Mouse (Mus musculus) erythroblast, embryonic 14.5 days (primary cell): ENCODE measurements around the gene Pam. TPM values are rescaled to one million over a fixed set of nuclear protein-coding genes. Genes with fewer than 3 reads are reported as not detected.

Experiments
- H3K27me3 ChIP-seq: 2 replicates; pipeline ENCODE4 v1.6.1; 2012; ENCODE audit warnings: inconsistent platforms; ENCODE audit not compliant: control insufficient read depth
- H3K36me3 ChIP-seq: 2 replicates; pipeline ENCODE4 v1.6.1; 2012; ENCODE audit warnings: mild to moderate bottlenecking, inconsistent platforms; ENCODE audit not compliant: control insufficient read depth
- H3K4me1 ChIP-seq: 2 replicates; pipeline ENCODE4 v1.6.1; 2012; ENCODE audit warnings: inconsistent platforms; ENCODE audit not compliant: control insufficient read depth
- H3K4me3 ChIP-seq: replicated peaks from 2 replicates; pipeline ENCODE3; 2012; ENCODE audit warnings: moderate library complexity, mild to moderate bottlenecking, inconsistent platforms
- H3K9me3 ChIP-seq: 2 replicates; pipeline ENCODE4 v1.6.1; 2012; ENCODE audit warnings: low read length, inconsistent platforms, mixed read lengths; ENCODE audit not compliant: control insufficient read depth
- GATA1 ChIP-seq: IDR thresholded peaks from 2 replicates; pipeline ENCODE4 v1.6.1; 2012; ENCODE audit warnings: low read length, inconsistent platforms, mixed read lengths
- TAL1 ChIP-seq: IDR thresholded peaks from 3 replicates; pipeline ENCODE4 v1.6.1; 2012; ENCODE audit warnings: low read length, inconsistent platforms, mixed read lengths
- polyA plus RNA-seq: library from polyadenylated mRNA; stranded (reverse); fragments of >175 nt; gene quantifications from 2 replicates; pipeline ENCODE4 v1.2.3, GENCODE M21; 2012

The Pam gene
- polyA plus RNA-seq, 1 experiment = 0.12 TPM

DNA sequence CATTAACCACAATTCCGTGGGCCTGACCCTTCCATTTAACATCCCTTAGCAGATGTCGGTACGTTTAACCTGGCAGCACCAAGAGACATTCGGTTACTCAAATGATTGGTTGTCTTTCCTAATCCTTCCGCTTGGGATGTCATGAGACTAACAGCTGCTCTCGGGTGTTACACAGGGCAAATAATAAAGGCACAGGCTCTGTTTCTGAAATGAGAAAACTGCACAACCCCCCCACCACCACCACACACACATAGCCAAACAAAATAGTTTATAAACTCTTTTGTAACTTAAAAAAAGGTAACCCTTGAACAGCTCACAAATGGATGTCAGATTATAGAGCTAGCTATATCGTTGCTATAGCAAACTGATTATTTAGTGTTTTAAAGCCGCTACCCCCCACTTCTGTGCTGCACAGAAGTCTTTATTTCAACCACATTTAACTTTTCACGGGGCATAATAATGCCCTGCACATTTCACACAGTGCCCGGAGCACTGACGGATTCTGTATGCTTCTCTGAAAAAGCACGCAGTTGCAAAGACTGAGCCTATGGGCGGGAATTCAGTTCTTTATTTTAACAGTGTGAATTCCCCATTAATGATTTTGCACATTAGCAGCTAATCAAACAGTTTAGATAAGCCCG is 246.7 kb downstream of the Pam start:
- H3K9me3 ChIP-seq = no peaks in the 10 kb centered on the region
- TF ChIP-seq TAL1 = no peak
- no peak for TF ChIP-seq GATA1
- H3K4me3 ChIP-seq = no peak overlapping the region
- H3K4me1 ChIP-seq = no peaks in the 10 kb centered on the region
- no peaks in the 10 kb centered on the region for H3K27me3 ChIP-seq
- no peaks in the 10 kb centered on the region for H3K36me3 ChIP-seq

GRCm38 (mm10) chr1:97843220-97843992 is 252.0 kb downstream of the Pam start:
- Histone ChIP-seq H3K4me1 (no peaks in the 10 kb centered on the region), H3K27me3 (no peaks in the 10 kb centered on the region)
- TF ChIP-seq TAL1 (no peak), GATA1 (no peak)

GRCm38 (mm10) chr1:97834354-97834822 is 261.1 kb downstream of the Pam start:
- no peaks in the 10 kb centered on the region for H3K27me3 ChIP-seq
- no peaks in the 10 kb centered on the region for H3K4me1 ChIP-seq
- H3K36me3 ChIP-seq = no peaks in the 10 kb centered on the region
- H3K9me3 ChIP-seq = no peaks in the 10 kb centered on the region
- H3K4me3 ChIP-seq = no peak overlapping the region
- TF ChIP-seq TAL1 (no peak), GATA1 (no peak)

More at GRCm38 (mm10) chr1:97843220-97843992, 252.0 kb downstream of the Pam start:
- H3K9me3 ChIP-seq = no peaks in the 10 kb centered on the region
- no peak overlapping the region for H3K4me3 ChIP-seq
- no peaks in the 10 kb centered on the region for H3K36me3 ChIP-seq

GRCm38 (mm10) chr1:97833466-97834353 is 261.7 kb downstream of the Pam start:
- H3K9me3 ChIP-seq = no peaks in the 10 kb centered on the region
- H3K27me3 ChIP-seq = no peaks in the 10 kb centered on the region
- no peak overlapping the region for H3K4me3 ChIP-seq
- no peak for TF ChIP-seq GATA1
- TF ChIP-seq TAL1 = no peak
- no peaks in the 10 kb centered on the region for H3K4me1 ChIP-seq
- H3K36me3 ChIP-seq = no peaks in the 10 kb centered on the region

GRCm38 (mm10) chr1:97828087-97828486 is 267.4 kb downstream of the Pam start:
- H3K4me3 ChIP-seq = no peak overlapping the region
- H3K9me3 ChIP-seq = no peaks in the 10 kb centered on the region
- H3K4me1 ChIP-seq = no peaks in the 10 kb centered on the region
- no peaks in the 10 kb centered on the region for H3K27me3 ChIP-seq
- no peak for TF ChIP-seq TAL1
- TF ChIP-seq GATA1 = no peak
- no peaks in the 10 kb centered on the region for H3K36me3 ChIP-seq

GRCm38 (mm10) chr1:97827566-97827965 is 267.9 kb downstream of the Pam start:
- TF ChIP-seq GATA1 (no peak), TAL1 (no peak)
- Histone ChIP-seq H3K4me3 (no peak overlapping the region), H3K27me3 (no peaks in the 10 kb centered on the region), H3K4me1 (no peaks in the 10 kb centered on the region), H3K36me3 (no peaks in the 10 kb centered on the region), H3K9me3 (no peaks in the 10 kb centered on the region)

DNA sequence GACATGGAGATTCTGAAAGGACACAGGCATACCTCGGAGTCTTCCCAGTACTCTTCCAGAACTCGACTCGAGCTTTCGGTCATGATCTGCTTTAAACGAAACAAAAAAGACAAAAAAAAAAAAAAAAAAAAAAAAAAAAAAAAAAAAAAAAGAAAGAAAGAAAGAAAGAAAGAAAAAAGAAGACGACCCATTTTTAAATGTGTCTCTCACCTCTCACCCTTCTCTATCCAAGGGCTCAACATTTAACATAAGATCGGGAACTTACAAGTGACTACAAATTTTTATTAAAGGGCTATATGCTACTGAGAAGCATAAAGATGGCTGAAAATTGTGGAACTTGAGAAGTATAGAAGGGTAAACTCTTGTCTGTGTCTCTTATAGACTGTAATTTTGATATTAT is 272.5 kb downstream of the Pam start:
- H3K9me3 ChIP-seq = no peaks in the 10 kb centered on the region
- H3K4me3 ChIP-seq = no peak overlapping the region
- no peaks in the 10 kb centered on the region for H3K27me3 ChIP-seq
- TF ChIP-seq TAL1 = no peak
- TF ChIP-seq GATA1 = no peak
- H3K4me1 ChIP-seq = no peaks in the 10 kb centered on the region
- H3K36me3 ChIP-seq = no peaks in the 10 kb centered on the region

DNA sequence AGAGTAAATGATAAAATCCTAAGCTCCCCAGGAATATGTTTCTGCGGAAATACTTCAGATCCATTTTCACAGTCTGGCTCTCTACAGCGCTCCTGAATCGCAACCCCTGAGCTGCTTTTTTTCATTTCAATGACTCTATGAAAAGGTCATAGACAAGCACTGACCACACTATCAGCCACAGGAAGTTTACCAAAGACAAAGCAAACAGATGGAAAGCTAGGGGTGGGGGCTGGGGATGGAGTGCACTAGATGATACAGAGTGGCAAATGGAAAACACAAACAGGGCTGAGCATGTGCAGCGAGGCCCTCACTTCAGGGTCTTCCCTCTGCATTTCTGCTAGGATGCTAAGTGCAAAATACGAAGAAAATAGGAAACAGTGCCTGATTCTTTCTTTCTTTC is 273.2 kb downstream of the Pam start:
- Histone ChIP-seq H3K9me3 (no peaks in the 10 kb centered on the region), H3K4me1 (no peaks in the 10 kb centered on the region), H3K36me3 (no peaks in the 10 kb centered on the region), H3K4me3 (no peak overlapping the region), H3K27me3 (no peaks in the 10 kb centered on the region)
- TF ChIP-seq GATA1 = no peak

- Histone ChIP-seq H3K4me3 (no peak overlapping the region), H3K9me3 (no peaks in the 10 kb centered on the region), H3K36me3 (no peaks in the 10 kb centered on the region), H3K27me3 (no peaks in the 10 kb centered on the region), H3K4me1 (no peaks in the 10 kb centered on the region)
- TF ChIP-seq TAL1 (no peak), GATA1 (no peak)
Observed at GRCm38 (mm10) chr1:97821282-97821681, 274.2 kb downstream of the Pam start.
